ENCODE assay signal across 9 mouse cellular contexts in the genomic region with DNA sequence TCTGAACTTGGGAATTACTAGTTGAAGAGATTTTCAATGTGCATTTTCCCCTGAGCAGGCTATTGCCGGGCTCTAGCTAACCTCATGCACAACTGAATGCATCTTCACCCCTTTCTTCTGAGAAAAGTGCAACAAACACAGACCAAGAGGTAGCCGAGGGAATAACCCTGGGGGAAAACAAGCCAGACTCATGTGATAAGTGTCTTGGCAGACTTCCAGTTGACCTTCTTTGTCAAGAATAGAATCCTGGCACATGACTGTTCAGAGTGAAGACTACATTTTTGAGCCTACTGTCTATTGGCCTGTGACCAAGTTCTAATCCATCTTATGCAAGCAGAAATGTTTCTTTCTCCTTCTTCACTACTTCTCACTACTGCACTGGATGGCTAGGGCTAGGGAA. TPM values are rescaled to one million over a fixed set of nuclear protein-coding genes. Genes with fewer than 3 reads are reported as not detected.
DNase-seq lines count a peak whose midpoint lies in the region; ATAC-seq and TF ChIP-seq lines count a peak whose summit lies in the region.
"Had no signal": no experiment of that assay in that cellular context is flagged by ENCODE, and none has a peak within 500 bp of the region (broad histone marks: within the 10 kb centered on the region; RNA-seq: fewer than 3 reads in every experiment).

No protein-coding gene starts in this region.

- no peak for ATAC-seq in hindbrain, postnatal 0 days
- no peak; the same call in 1 of the 2 replicates for ATAC-seq in hindbrain, embryonic 13.5 days (ENCODE audit: low FRiP score)
- ATAC-seq in heart, postnatal 0 days (ENCODE audit: insufficient read depth, low read depth), result no peak; the same call in 1 of the 2 replicates
- ATAC-seq: intestine, postnatal 0 days had no signal

- H3K9ac ChIP-seq in hindbrain, postnatal 0 days (replicated peaks; ENCODE audit: low read length), result no peak overlapping the region
- no peak overlapping the region for H3K9ac ChIP-seq in hindbrain, embryonic 13.5 days
- H3K9ac ChIP-seq in heart, postnatal 0 days (replicated peaks; ENCODE audit: low read depth, low read length), result no peak overlapping the region

- TF ChIP-seq CTCF in hindbrain, postnatal 0 days (IDR thresholded peaks at IDR 0.05; ENCODE audit: low read depth), result no peak
- no peak for TF ChIP-seq CTCF in heart, postnatal 0 days (IDR thresholded peaks at IDR 0.05; ENCODE audit: low read depth)

- H3K9me3 ChIP-seq in hindbrain, postnatal 0 days (ENCODE audit: low read length), result no peaks in the 10 kb centered on the region
- no peaks in the 10 kb centered on the region for H3K9me3 ChIP-seq in hindbrain, embryonic 13.5 days
- H3K9me3 ChIP-seq in heart, postnatal 0 days (replicated peaks; ENCODE audit: control insufficient read depth, low read length), result no peaks in the 10 kb centered on the region

- DNase-seq in hindbrain, postnatal 0 days (ENCODE audit: low spot score), result peak; percentile 42
- DNase-seq in 416B (ENCODE audit: low read depth), result peak; percentile 39
- DNase-seq in MN1 (ENCODE audit: low spot score), result peak; percentile 30
- peak; percentile 70 for DNase-seq in heart, postnatal 0 days (ENCODE audit: low spot score)
- DNase-seq in layer of hippocampus, adult 9-11 months, result no peak
- no peak for DNase-seq in right cerebral cortex, adult 2 months (ENCODE audit: low spot score in 2 of 2)

- no peak overlapping the region for H3K27ac ChIP-seq in hindbrain, postnatal 0 days
- H3K27ac ChIP-seq in hindbrain, embryonic 13.5 days, result no peak overlapping the region
- H3K27ac ChIP-seq in heart, postnatal 0 days (ENCODE audit: low read depth), result peak overlapping the region; percentile 14; the same call in 1 of the 2 replicates

- WGBS in hindbrain, postnatal 0 days, result 43% methylated on average over 2 of the region's 2 CpGs
- WGBS in hindbrain, embryonic 13.5 days, result 43% methylated on average over 2 of the region's 2 CpGs
- 20% methylated on average over 2 of the region's 2 CpGs for WGBS in heart, postnatal 0 days

- H3K4me2 ChIP-seq in hindbrain, postnatal 0 days (ENCODE audit: low read depth, low read length), result no peak overlapping the region
- H3K4me2 ChIP-seq in hindbrain, embryonic 13.5 days, result no peak overlapping the region
- H3K4me2 ChIP-seq in heart, postnatal 0 days (ENCODE audit: low read depth, low read length), result no peak overlapping the region

- no peak for TF ChIP-seq EP300 in heart, postnatal 0 days (IDR thresholded peaks at IDR 0.05; ENCODE audit: low read depth)

- H3K4me3 ChIP-seq in hindbrain, postnatal 0 days (ENCODE audit: low read length), result no peak overlapping the region
- no peak overlapping the region for H3K4me3 ChIP-seq in hindbrain, embryonic 13.5 days
- H3K4me3 ChIP-seq in heart, postnatal 0 days (ENCODE audit: low read depth, low read length), result no peak overlapping the region
- H3K4me3 ChIP-seq: erythroblast, embryonic 14.5 days had no signal

- no peaks in the 10 kb centered on the region for H3K4me1 ChIP-seq in hindbrain, postnatal 0 days (ENCODE audit: insufficient read depth, low read length)
- peaks cover 4% of the 10 kb centered on the region for H3K4me1 ChIP-seq in hindbrain, embryonic 13.5 days (replicated peaks)
- peaks cover 7% of the 10 kb centered on the region; the same call in 1 of the 2 replicates for H3K4me1 ChIP-seq in heart, postnatal 0 days (ENCODE audit: control insufficient read depth, insufficient read depth)

- H3K36me3 ChIP-seq in hindbrain, postnatal 0 days (ENCODE audit: insufficient read depth, low read length), result no peaks in the 10 kb centered on the region
- H3K36me3 ChIP-seq in hindbrain, embryonic 13.5 days, result no peaks in the 10 kb centered on the region; the same call in 1 of the 2 replicates
- no peaks in the 10 kb centered on the region for H3K36me3 ChIP-seq in heart, postnatal 0 days (replicated peaks; ENCODE audit: control insufficient read depth, insufficient read depth, low read length)

- H3K27me3 ChIP-seq in hindbrain, postnatal 0 days (ENCODE audit: insufficient read depth, low read length), result no peaks in the 10 kb centered on the region
- no peaks in the 10 kb centered on the region for H3K27me3 ChIP-seq in hindbrain, embryonic 13.5 days
- H3K27me3 ChIP-seq in heart, postnatal 0 days (ENCODE audit: control insufficient read depth, insufficient read depth, low read length), result no peaks in the 10 kb centered on the region

RNA-seq across cellular contexts. Expression of gene Arfgef3, which starts 55.5 kb away (rescaled TPM):
- 34.5 and 39.0 TPM in 2 replicates for total RNA-seq in hindbrain, postnatal 0 days (2014; rRNA removed)
- polyA plus RNA-seq in hindbrain, postnatal 0 days (2015; fragmentation: Nextera tagmentation; extraction: Ambion mirVana), result 5.3 and 5.6 TPM in 2 replicates
- polyA plus RNA-seq in hindbrain, embryonic 13.5 days (2015; fragmentation: Nextera tagmentation; extraction: Ambion mirVana), result 4.6 and 5.1 TPM in 2 replicates
- 1.5 and 1.8 TPM in 2 replicates for total RNA-seq in heart, postnatal 0 days (2014; rRNA removed; ENCODE audit: low replicate concordance)
- 0.12 and 0.14 TPM in 2 replicates for polyA plus RNA-seq in heart, postnatal 0 days (2015; fragmentation: Nextera tagmentation; extraction: Ambion mirVana)

Comparison
In these comparisons a context has a peak if more than half of its experiments do, and no peak if none do; other contexts are left out.
1. DNase-seq: peak in hindbrain, postnatal 0 days (single experiment), 416B (single experiment), MN1 (single experiment) and heart, postnatal 0 days (single experiment); none in layer of hippocampus, adult 9-11 months (single experiment) and right cerebral cortex, adult 2 months (0 of 2).